Mouse (Mus musculus): ENCODE measurements around the gene Rimbp3.

DNA sequence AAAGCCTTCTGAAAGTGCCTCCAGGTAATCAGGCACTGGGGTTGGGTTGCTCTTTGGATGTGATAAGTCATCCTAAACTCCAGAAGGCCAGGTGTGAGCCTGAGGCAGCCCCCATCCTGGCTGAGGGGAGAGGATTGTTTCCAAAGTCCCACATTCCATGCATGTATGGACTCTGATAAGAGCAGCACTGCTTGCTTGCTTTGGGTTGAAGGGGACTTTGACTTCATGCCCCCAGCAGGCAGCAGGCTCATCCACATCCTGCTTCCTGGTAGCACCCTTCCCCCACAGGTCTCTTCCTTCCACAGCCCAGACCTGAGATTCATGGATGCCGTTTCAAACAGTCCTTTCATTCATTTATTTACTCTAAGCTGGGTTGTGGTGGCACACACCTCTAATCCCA is 35.3 kb downstream of the Rimbp3 start:
- TF ChIP-seq CTCF (IDR thresholded peaks at IDR 0.05 in 2 of 3, conservative IDR thresholded peaks at IDR 0.05 in 1 of 3; ENCODE audit: control insufficient read depth in 1 of 3, insufficient read depth in 1 of 3, low read depth in 2 of 3, low read length in 3 of 3, poor library complexity in 1 of 3, severe bottlenecking in 1 of 3) (no peak), POLR2A (IDR thresholded peaks at IDR 0.05; ENCODE audit: control insufficient read depth in 1 of 2, insufficient read depth in 1 of 2, low read depth in 1 of 2, low read length in 2 of 2, poor library complexity in 1 of 2) (no peak), NELFE (IDR thresholded peaks at IDR 0.05; ENCODE audit: low read depth, low read length) (no peak), MEF2A (IDR thresholded peaks at IDR 0.05; ENCODE audit: extremely low read depth, insufficient replicate concordance, low read depth, low read length, poor library complexity, severe bottlenecking) (no peak), CHD1 (IDR thresholded peaks at IDR 0.05; ENCODE audit: low read depth, low read length) (no peak), NRF1 (IDR thresholded peaks at IDR 0.05; ENCODE audit: insufficient read depth, low read depth, low read length, poor library complexity, severe bottlenecking) (no peak)
